Mouse (Mus musculus) forebrain, embryonic 14.5 days (tissue): ENCODE measurements around the gene Col2a1. TPM values are rescaled to one million over a fixed set of nuclear protein-coding genes. Genes with fewer than 3 reads are reported as not detected.

ENCODE experiments used
- ATAC-seq: fragments of 200-750 bp; cut with Nextera tagmentation; 2 replicates; pipeline ENCODE4 v1.8.0; 2017; ENCODE audit warnings: mild to moderate bottlenecking, moderate library complexity
- DNase-seq: peaks from one replicate; pipeline ENCODE4 v3.0.0-alpha.2; 2015; ENCODE audit warnings: low spot score
- H3K27ac ChIP-seq: fragments of 300-500 bp; sonication (generic); 2 replicates; pipeline ENCODE4 v1.5.1; 2014; ENCODE audit warnings: low read depth, mild to moderate bottlenecking, control low read depth, low read length, moderate library complexity
- H3K27me3 ChIP-seq: fragments of 300-500 bp; sonication (generic); replicated peaks from 2 replicates; pipeline ENCODE4 v1.6.1; 2014; ENCODE audit warnings: low read length, control low read depth, mixed read lengths; ENCODE audit not compliant: control insufficient read depth, insufficient read depth
- H3K36me3 ChIP-seq: fragments of 300-500 bp; sonication (generic); 2 replicates; pipeline ENCODE4 v1.6.1; 2014; ENCODE audit warnings: low read length, control low read depth; ENCODE audit not compliant: control insufficient read depth, insufficient read depth
- H3K4me1 ChIP-seq: fragments of 300-500 bp; sonication (generic); 2 replicates; pipeline ENCODE4 v1.6.1; 2014; ENCODE audit warnings: antibody characterized with exemption, low read length, control low read depth; ENCODE audit not compliant: control insufficient read depth, insufficient read depth
- H3K4me2 ChIP-seq: fragments of 300-500 bp; sonication (generic); 2 replicates; pipeline ENCODE4 v1.6.1; 2014; ENCODE audit warnings: mild to moderate bottlenecking, control low read depth, low read length
- H3K4me3 ChIP-seq: fragments of 300-500 bp; sonication (generic); 2 replicates; pipeline ENCODE4 v1.5.1; 2014; ENCODE audit warnings: low read depth, low read length, control low read depth
- H3K9ac ChIP-seq: fragments of 300-500 bp; sonication (generic); 2 replicates; pipeline ENCODE4 v1.6.1; 2014; ENCODE audit warnings: mild to moderate bottlenecking, low read length, control low read depth, moderate library complexity
- H3K9me3 ChIP-seq: fragments of 300-500 bp; sonication (generic); replicated peaks from 2 replicates; pipeline ENCODE4 v1.6.1; 2016; ENCODE audit warnings: low read length, control low read depth, mixed read lengths; ENCODE audit not compliant: control insufficient read depth
- whole genome bisulfite sequencing: fragments of 180-500 bp; shearing (Covaris S2); extraction: QIAGEN DNeasy Blood & Tissue Kit; methylation state at CpG from one replicate; pipeline ENCODE4 v1.1.7; 2014; 5-methylcytosine and 5-hydroxymethylcytosine counted together
- polyA plus RNA-seq: library from polyadenylated mRNA; unstranded; fragments of >200 nt; fragmentation: Nextera tagmentation; extraction: Ambion mirVana; gene quantifications from 2 replicates; pipeline ENCODE4 v1.2.1, GENCODE M21; 2014

Col2a1 gene
- polyA plus RNA-seq, 1 experiment from 2014 or later = 19.4 TPM

DNA sequence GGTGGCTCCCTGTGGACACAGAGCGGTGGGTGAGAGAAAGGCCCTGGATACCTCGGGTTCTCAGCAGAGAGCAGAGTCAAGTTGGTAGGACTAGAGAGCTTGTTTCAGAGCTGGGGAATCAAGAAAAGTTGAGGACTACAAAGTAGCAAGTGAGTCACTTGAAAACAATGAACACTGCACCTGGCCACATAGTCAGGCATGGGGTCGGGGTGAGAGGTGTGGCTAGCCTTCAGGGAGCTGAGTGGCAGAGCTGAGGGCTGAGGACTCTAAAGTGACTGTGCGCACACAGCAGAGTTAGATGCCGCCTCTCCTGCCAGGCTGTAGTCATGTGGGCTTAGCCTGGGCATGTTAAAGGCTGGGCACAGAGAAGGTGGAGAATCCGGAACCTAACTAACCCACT, 22.9 kb downstream of the Col2a1 start:
- ATAC-seq (no peak), DNase-seq (no peak)
- no peak overlapping the region for H3K9ac ChIP-seq
- H3K4me3 ChIP-seq = no peak overlapping the region
- no peaks in the 10 kb centered on the region for H3K4me1 ChIP-seq
- H3K27me3 ChIP-seq = no peaks in the 10 kb centered on the region
- no peak overlapping the region for H3K27ac ChIP-seq
- WGBS = 96% methylated on average over 6 of the region's 6 CpGs
- peaks cover 85% of the 10 kb centered on the region for H3K36me3 ChIP-seq
- no peaks in the 10 kb centered on the region; the same call in 1 of the 2 replicates for H3K9me3 ChIP-seq
- no peak overlapping the region for H3K4me2 ChIP-seq

DNA sequence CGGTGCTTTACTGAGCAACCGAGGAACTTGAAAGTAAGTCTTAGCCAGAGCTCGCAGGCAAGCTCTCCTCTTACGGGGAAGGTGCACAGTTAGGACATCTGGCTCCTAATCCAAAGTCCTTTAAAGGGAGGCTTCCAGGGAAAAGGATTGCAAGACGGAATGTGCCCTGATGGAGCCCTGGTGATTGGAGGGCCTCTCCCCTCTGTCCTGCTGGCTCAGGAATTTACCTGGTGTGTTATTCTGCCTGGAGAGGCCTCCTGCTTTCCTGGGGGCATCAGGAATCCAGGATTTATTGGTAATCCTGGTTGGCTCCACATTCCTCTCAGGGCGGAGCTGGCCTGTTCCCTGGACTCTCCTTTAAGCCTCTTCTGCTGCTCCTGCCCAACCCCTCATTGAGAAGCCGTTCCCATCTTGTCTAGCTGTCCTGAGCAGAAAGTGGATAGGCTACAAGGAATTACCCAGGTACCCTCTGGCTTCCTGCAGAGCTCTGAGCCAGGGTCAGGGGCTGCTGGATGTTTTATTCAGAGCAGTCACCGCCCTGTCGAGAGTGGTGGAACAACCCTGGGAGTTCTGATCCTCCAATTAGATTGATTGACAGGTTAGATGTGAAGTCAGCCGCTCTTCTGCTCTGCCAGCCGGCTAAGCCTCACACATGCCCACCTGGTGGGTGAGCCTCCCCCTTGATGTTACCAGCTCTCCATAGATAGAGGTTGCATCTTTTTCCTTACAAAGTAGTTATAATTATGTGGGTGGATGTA, 31.1 kb downstream of the Col2a1 start:
- no peak overlapping the region for H3K9ac ChIP-seq
- no peak overlapping the region for H3K4me3 ChIP-seq
- H3K36me3 ChIP-seq = peaks cover 30% of the 10 kb centered on the region
- H3K27me3 ChIP-seq = no peaks in the 10 kb centered on the region
- no peak overlapping the region for H3K4me2 ChIP-seq
- DNase-seq (no peak), ATAC-seq (0 out of 2 replicates have a peak, but pooled peaks have one; percentile 20)
- no peaks in the 10 kb centered on the region for H3K9me3 ChIP-seq
- WGBS = 18% methylated on average over 11 of the region's 11 CpGs
- no peak overlapping the region for H3K27ac ChIP-seq
- H3K4me1 ChIP-seq = no peaks in the 10 kb centered on the region

DNA sequence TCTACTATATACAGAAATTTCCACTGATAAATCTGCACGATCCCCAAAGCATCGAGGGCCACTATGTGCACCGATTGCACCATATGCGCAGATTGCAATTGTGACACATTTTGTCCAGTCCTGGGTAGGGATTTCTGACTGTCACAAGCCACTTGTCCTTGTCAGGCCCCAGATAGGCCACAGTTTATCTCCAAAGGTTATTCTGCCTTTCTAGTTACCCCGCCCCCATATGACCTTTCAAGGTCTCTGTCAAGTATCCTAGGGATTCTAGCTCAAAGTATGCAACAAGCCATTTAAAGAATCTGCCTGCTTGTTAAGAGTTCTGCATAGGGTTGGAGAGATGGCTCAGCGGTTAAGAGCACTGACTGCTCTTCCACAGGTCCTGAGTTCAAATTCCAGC, 31.9 kb downstream of the Col2a1 start:
- no peaks in the 10 kb centered on the region for H3K9me3 ChIP-seq
- DNase-seq = no peak
- H3K27ac ChIP-seq = no peak overlapping the region
- H3K4me1 ChIP-seq = no peaks in the 10 kb centered on the region
- H3K36me3 ChIP-seq = peaks cover 23% of the 10 kb centered on the region
- no peak overlapping the region for H3K4me3 ChIP-seq
- no peak for ATAC-seq
- H3K9ac ChIP-seq = no peak overlapping the region
- H3K27me3 ChIP-seq = no peaks in the 10 kb centered on the region
- H3K4me2 ChIP-seq = no peak overlapping the region
- 91% methylated on average over 6 of the region's 6 CpGs for WGBS

DNA sequence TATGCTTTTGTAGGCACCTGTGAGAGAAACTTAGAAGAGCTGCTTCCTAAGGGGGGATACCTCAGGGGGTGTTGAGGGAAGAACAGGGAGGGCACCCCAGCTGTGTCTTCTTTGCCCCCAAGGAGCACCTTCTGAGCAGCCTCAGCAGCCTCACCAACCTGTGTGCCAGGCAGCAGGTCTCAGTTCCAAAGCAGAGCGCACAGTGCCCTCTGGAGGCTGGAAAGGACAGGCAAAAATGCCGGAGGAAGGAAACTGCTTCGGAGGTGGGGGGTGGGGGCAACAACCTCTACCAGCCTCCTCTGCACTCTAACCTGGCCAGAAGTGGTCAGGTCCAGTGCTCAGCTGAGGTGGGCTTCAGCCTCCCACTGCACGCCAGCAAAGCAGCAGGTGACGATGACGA, 34.2 kb downstream of the Col2a1 start:
- no peaks in the 10 kb centered on the region for H3K27me3 ChIP-seq
- peaks cover 4% of the 10 kb centered on the region for H3K4me1 ChIP-seq
- 45% methylated on average over 6 of the region's 6 CpGs for WGBS
- H3K27ac ChIP-seq = no peak overlapping the region
- peak; percentile 46 for DNase-seq
- H3K4me2 ChIP-seq = no peak overlapping the region
- 0 out of 2 replicates have a peak, but pooled peaks cover 7% of the 10 kb centered on the region for H3K36me3 ChIP-seq
- no peaks in the 10 kb centered on the region for H3K9me3 ChIP-seq
- ATAC-seq = 0 out of 2 replicates have a peak, but pooled peaks have one; percentile 10
- no peak overlapping the region for H3K4me3 ChIP-seq
- H3K9ac ChIP-seq = no peak overlapping the region

DNA sequence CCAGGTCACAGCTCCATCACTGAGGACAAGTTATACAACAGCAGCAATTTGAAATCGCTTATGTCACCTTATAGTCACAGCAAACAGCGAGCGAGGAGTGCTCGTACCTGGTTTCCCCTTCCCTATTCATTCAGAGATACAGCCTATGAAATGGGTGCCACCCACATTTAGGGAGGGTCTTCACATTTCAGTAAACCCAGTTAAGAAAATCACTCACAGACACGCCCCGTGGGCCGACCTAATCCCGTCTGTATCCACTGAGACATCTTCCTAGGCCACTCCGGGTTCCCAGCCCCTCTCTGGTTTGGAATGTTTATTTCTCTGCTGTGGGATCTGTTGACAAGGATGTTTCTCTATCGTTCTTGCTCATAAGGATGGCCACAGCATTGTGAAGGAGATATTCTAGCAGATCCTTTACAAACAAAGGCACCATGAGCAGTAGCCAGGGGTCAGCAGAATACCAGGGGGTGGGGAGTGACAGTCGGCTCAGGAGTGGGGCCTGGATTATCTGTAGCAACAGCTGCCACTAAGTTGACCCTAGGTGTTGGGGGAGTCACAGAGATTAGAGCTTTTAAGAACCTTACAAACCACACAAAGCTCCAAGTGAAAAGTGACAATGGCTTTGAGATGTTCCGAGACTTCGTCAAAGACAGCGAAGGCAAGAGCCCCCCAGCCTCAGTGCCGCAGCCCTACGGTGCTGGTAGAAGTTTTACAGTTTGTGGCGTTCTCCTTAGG, 39.0 kb downstream of the Col2a1 start:
- no peak overlapping the region for H3K4me3 ChIP-seq
- H3K27ac ChIP-seq = no peak overlapping the region
- ATAC-seq (no peak), DNase-seq (no peak)
- H3K9ac ChIP-seq = peak overlapping the region; percentile 81; the same call in 1 of the 2 replicates
- no peaks in the 10 kb centered on the region for H3K9me3 ChIP-seq
- peak overlapping the region; percentile 73 for H3K4me2 ChIP-seq
- 54% methylated on average over 17 of the region's 17 CpGs for WGBS
- H3K27me3 ChIP-seq = no peaks in the 10 kb centered on the region
- H3K4me1 ChIP-seq = peaks cover 14% of the 10 kb centered on the region
- H3K36me3 ChIP-seq = 0 out of 2 replicates have a peak, but pooled peaks cover 7% of the 10 kb centered on the region

DNA sequence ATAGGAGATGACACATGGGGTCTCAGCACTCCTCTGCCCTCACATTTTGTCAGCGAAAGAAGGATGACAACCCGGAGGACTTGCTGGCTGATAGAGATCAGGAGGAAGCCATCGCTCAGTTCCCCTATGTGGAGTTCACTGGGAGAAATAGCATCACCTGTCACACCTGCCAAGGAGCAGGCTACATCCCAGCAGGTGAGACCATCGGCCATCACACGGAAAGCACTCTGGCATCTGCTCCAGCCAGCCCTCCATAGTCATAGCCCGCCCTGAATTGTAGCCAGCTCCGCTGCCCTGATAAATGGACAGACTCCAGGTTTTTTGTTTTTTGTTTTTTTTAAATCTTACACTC, 39.7 kb downstream of the Col2a1 start:
- Histone ChIP-seq H3K9ac (peak overlapping the region; percentile 81), H3K4me2 (peak overlapping the region; percentile 73), H3K27me3 (no peaks in the 10 kb centered on the region), H3K4me3 (peak overlapping the region; percentile 56), H3K36me3 (0 out of 2 replicates have a peak, but pooled peaks cover 7% of the 10 kb centered on the region), H3K9me3 (no peaks in the 10 kb centered on the region), H3K4me1 (peaks cover 14% of the 10 kb centered on the region), H3K27ac (peak overlapping the region; percentile 85)
- WGBS = 17% methylated on average over 7 of the region's 7 CpGs
- DNase-seq (no peak), ATAC-seq (no peak; the same call in 1 of the 2 replicates)

DNA sequence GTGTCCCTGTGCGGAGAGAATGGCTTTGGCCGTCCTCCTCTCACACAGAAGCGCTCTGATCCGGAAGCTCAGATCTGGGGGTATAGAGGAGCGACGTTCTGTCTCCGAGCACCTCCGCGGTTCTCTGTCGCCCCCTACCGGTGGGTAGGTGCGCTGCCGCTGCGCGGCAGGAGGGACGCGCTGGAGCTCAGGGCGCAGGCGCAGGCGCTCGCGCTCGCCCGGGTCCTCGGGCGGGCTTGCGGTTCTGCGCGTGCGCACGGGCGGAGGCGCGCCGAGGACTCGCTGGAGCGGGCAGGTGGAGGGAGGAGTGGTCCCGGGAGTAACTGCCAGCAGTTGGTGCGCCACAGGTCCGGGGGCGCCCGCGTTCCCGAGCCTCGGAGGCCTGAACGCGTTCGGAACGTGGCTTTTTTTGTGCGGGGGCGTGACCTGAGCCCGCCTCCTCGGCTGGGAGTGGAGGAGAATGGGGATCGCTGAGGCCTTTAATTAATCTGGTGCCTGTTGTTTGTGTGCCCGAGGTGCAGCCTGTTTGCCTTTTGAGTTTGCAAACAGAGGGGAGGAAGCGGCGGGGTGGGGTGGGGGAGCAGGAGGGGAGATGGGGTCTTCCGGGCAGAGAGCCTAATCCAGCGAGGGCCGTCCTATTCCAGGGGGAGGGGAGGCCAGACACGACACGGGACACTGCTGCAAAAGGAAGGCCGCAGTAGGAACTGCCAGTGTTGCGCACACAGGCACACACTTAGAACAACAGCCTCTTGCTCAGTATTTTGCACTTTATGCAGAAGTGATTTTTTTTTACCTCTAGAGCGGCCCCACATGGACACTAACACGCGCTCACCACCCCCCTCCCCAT, 40.3 kb downstream of the Col2a1 start, which contains the start of gene Tmem106c:
TSS of gene Tmem106c (plus strand) at position 212 of the 847 bp plus-strand sequence.
- Histone ChIP-seq H3K27me3 (no peaks in the 10 kb centered on the region), H3K36me3 (0 out of 2 replicates have a peak, but pooled peaks cover 3% of the 10 kb centered on the region), H3K4me1 (peaks cover 14% of the 10 kb centered on the region), H3K9ac (peak within 1 kb of the TSS; percentile 81), H3K4me3 (peak within 1 kb of the TSS; percentile 56), H3K4me2 (peak within 1 kb of the TSS; percentile 73), H3K27ac (peak within 1 kb of the TSS; percentile 85), H3K9me3 (no peaks in the 10 kb centered on the region)
- DNase-seq = peak; percentile 96
- peak; percentile 95 for ATAC-seq
- WGBS = under 1% methylated on average over 67 of the region's 67 CpGs

DNA sequence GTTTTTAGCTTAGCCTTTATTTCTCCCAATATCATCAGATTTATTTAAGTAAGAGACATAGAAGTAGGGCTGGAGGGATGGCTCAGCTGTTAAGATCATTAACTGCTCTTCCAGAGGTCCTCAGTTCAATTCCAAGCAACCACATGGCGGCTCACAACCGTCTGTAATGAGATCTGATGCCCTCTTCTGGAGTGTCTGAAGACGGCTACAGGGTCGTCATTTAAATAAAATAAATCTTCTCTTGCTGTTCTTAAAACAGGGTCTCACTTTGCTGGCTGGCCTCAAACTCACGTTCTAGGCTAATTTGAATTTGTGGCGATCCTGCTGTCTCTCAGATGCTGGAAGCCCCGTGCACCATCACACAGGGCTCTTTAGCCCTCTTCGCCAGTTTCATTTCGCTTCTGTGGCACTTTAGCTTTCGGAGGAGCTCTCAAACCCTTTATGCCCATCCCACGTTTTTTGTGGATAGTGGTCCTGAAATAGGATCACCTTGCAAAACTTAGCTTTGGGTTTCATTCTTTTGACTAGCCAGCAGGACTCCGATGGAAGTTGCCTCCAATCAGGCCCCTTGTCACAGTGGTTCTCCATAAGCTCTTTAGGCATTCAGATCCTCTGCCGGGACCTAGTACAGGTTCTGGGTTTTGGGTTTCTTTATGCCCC, 41.0 kb downstream of the Col2a1 start:
- WGBS = 13% methylated on average over 13 of the region's 13 CpGs
- Histone ChIP-seq H3K4me3 (peak overlapping the region; percentile 56), H3K4me2 (peak overlapping the region; percentile 73), H3K4me1 (peaks cover 14% of the 10 kb centered on the region), H3K27ac (peak overlapping the region; percentile 50; the same call in 1 of the 2 replicates), H3K36me3 (no peaks in the 10 kb centered on the region), H3K9ac (peak overlapping the region; percentile 69), H3K9me3 (no peaks in the 10 kb centered on the region), H3K27me3 (no peaks in the 10 kb centered on the region)
- no peak for DNase-seq
- 0 out of 2 replicates have a peak, but pooled peaks have one; percentile 2 for ATAC-seq
